Mouse (Mus musculus) olfactory bulb, adult 2 months (tissue): ENCODE data around the gene Psmf1. TPM values are rescaled to one million over a fixed set of nuclear protein-coding genes. Genes with fewer than 3 reads are reported as not detected.

Experiments
- H3K27ac ChIP-seq: fragments of 200-500 bp; 2 replicates; pipeline ENCODE4 v1.5.1; 2012; ENCODE audit warnings: low read depth, low read length; ENCODE audit not compliant: insufficient read depth
- H3K4me1 ChIP-seq: fragments of 200-500 bp; 2 replicates; pipeline ENCODE4 v1.6.1; 2012; ENCODE audit warnings: low read length; ENCODE audit not compliant: control insufficient read depth, insufficient read depth
- H3K4me3 ChIP-seq: fragments of 200-500 bp; 2 replicates; pipeline ENCODE4 v1.5.1; 2012; ENCODE audit warnings: mild to moderate bottlenecking, low read depth, low read length, moderate library complexity; ENCODE audit not compliant: insufficient read depth
- CTCF ChIP-seq: fragments of 200-500 bp; IDR thresholded peaks from 2 replicates; pipeline ENCODE4 v1.5.1; 2012; ENCODE audit warnings: low read depth, mild to moderate bottlenecking, low read length, moderate library complexity; ENCODE audit not compliant: insufficient read depth
- POLR2A ChIP-seq: fragments of 200-500 bp; IDR thresholded peaks from 2 replicates; pipeline ENCODE4 v1.6.1; 2012; ENCODE audit warnings: mild to moderate bottlenecking, low read depth, low read length, moderate library complexity; ENCODE audit not compliant: insufficient read depth
- WGBS: fragments of 180-500 bp; shearing (Covaris S2); methylation state at CpG from one replicate; pipeline ENCODE4 v1.1.7; 2018; 5-methylcytosine and 5-hydroxymethylcytosine counted together
- polyA plus RNA-seq: library from polyadenylated mRNA; stranded (reverse); fragments of >200 nt; gene quantifications from 2 replicates; pipeline ENCODE4 v1.2.4, GENCODE M21; 2012; ENCODE audit warnings: low replicate concordance; ENCODE audit not compliant: missing spikeins, insufficient read depth, insufficient read length

The Psmf1 gene
- polyA plus RNA-seq, 1 experiment = not detected

DNA sequence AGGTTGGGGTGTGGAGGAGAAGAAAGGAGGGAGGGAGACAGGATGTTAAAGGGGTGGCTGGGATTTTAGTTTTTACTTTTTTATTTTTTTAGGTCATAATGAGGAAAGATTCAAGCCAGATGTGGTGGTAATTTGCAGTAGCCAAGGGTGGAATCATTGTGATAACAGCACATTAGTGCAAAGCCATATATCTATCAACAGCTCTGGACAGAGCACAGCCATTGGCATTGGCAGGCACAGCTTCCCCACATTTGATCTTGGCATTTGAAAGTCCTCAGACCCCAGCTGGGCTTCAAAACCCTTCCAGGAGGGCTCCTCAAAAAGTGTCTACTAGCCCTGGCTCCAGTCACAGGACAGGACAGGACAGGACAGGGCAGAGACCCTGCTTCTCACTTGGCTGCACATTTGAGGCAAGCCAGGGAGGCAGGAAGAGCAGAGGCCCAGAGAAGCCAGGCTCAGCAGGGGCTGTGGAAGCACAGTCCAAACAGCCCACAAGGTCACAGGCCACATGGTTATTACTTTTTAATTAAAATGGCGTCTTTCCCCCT is 14.9 kb upstream of the Psmf1 start:
- TF ChIP-seq POLR2A (no peak), CTCF (no peak)
- Histone ChIP-seq H3K4me1 (no peaks in the 10 kb centered on the region), H3K27ac (no peak overlapping the region), H3K4me3 (no peak overlapping the region)
- WGBS = 66% methylated on average over 1 of the region's 1 CpGs

DNA sequence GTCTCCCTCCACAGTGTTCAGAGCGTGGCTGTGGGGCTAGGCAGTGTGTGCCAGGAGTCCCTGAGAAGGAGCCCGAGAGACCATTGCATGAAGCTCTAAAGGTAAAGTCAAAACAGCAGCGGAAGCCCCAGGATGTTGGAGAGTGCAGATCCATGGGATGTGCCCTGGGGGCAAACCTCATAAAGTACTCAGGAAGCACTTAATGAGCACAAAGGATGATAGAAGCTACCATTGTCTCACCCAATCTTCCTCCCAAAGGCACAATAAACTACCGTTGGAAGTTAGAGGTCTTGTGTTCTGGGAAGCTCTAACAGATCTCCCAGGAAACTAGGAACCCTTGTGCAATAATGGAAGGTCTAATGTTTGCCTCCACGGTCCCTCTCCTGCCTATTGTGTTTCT is 13.5 kb upstream of the Psmf1 start:
- H3K27ac ChIP-seq = no peak overlapping the region
- 74% methylated on average over 5 of the region's 5 CpGs for WGBS
- no peak overlapping the region for H3K4me3 ChIP-seq
- H3K4me1 ChIP-seq = no peaks in the 10 kb centered on the region
- TF ChIP-seq POLR2A (no peak), CTCF (no peak)

GRCm38 (mm10) chr2:151756277-151757061 is 12.5 kb upstream of the Psmf1 start:
- Histone ChIP-seq H3K27ac (no peak overlapping the region), H3K4me3 (no peak overlapping the region), H3K4me1 (no peaks in the 10 kb centered on the region)
- no peak for TF ChIP-seq CTCF
- no peak for TF ChIP-seq POLR2A
- WGBS = 59% methylated on average over 9 of the region's 9 CpGs

GRCm38 (mm10) chr2:151751330-151751729 is 7.3 kb upstream of the Psmf1 start:
- TF ChIP-seq CTCF = no peak
- no peak for TF ChIP-seq POLR2A
- 75% methylated on average over 5 of the region's 5 CpGs for WGBS
- H3K4me1 ChIP-seq = no peaks in the 10 kb centered on the region
- no peak overlapping the region for H3K27ac ChIP-seq
- H3K4me3 ChIP-seq = no peak overlapping the region

GRCm38 (mm10) chr2:151747847-151748705 is 4.1 kb upstream of the Psmf1 start:
- WGBS = 27% methylated on average over 19 of the region's 19 CpGs
- TF ChIP-seq CTCF (peak; percentile 63), POLR2A (no peak)
- no peak overlapping the region for H3K27ac ChIP-seq
- H3K4me3 ChIP-seq = no peak overlapping the region
- H3K4me1 ChIP-seq = no peaks in the 10 kb centered on the region

GRCm38 (mm10) chr2:151742850-151743679 is 921 bp downstream of the Psmf1 start:
- peaks cover 6% of the 10 kb centered on the region for H3K4me1 ChIP-seq
- no peak overlapping the region for H3K27ac ChIP-seq
- no peak overlapping the region for H3K4me3 ChIP-seq
- WGBS = 69% methylated on average over 6 of the region's 6 CpGs
- TF ChIP-seq CTCF = no peak
- TF ChIP-seq POLR2A = no peak

- no peak for TF ChIP-seq CTCF
- TF ChIP-seq POLR2A = no peak
- Histone ChIP-seq H3K4me1 (peaks cover 6% of the 10 kb centered on the region), H3K4me3 (no peak overlapping the region), H3K27ac (no peak overlapping the region)
- 97% methylated on average over 1 of the region's 1 CpGs for WGBS
Measured at GRCm38 (mm10) chr2:151742084-151742483, 1.9 kb downstream of the Psmf1 start.

DNA sequence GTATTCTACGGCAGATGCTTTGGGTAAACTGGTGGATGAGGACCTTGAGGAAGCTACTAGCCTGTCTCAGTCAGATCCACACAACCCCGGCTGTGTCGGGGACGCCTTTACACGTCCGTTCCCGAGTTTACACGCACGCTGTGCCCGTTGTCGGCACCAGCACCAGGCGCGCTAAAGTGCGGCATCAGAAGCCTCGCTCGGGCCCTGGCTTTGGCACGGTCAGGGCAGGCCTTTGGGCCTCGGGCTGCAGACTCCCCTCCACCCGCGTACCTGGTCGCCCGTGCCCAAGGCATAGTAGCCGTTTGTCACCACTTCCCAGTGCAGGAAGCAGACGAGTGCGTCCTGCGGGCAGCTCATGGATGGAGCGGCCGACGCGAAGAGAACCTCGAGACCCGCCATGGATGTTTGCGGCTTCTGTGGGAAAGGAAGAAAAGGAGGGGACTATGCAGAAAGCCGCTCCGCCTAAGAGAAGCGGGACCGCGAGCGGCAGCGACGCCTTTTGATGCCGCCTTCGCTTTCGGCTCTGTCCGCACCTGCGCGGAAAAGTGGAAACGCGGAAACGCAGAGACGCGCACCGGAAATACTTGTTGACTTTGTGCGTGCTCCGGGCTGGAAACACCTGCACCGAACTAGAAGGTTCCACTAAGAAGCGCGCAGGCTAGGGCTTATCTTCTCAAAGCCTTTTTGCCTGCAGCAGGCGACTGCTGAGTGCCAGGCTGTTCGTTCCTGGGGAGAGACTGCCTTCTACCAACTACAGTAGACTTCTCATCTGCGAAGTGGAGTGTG is 3.1 kb downstream of the Psmf1 start:
- peak overlapping the region; percentile 89 for H3K27ac ChIP-seq
- TF ChIP-seq POLR2A (peak; percentile 67), CTCF (peak; percentile 29; the same call in 1 of the 2 replicates)
- WGBS = under 1% methylated on average over 61 of the region's 61 CpGs
- H3K4me3 ChIP-seq = peak overlapping the region; percentile 92
- H3K4me1 ChIP-seq = peaks cover 6% of the 10 kb centered on the region
